Mouse (Mus musculus) forebrain, embryonic 11.5 days (tissue): Measurements from ENCODE around the gene Fbf1. TPM values are rescaled to one million over a fixed set of nuclear protein-coding genes. Genes with fewer than 3 reads are reported as not detected.

Experiments
- ATAC-seq: fragments of 200-750 bp; cut with Nextera tagmentation; replicated peaks from 2 replicates; pipeline ENCODE4 v1.8.0; 2017; ENCODE audit warnings: moderate TSS enrichment; ENCODE audit not compliant: low FRiP score
- DNase-seq: peaks from one replicate; pipeline ENCODE4 v3.0.0-alpha.2; 2017; ENCODE audit warnings: low spot score
- H3K27ac ChIP-seq: fragments of 300-500 bp; sonication (generic); 2 replicates; pipeline ENCODE4 v1.5.1; 2014; ENCODE audit warnings: low read depth, low read length
- H3K27me3 ChIP-seq: fragments of 300-500 bp; sonication (generic); 2 replicates; pipeline ENCODE4 v1.6.1; 2014; ENCODE audit warnings: mild to moderate bottlenecking, low read length, mixed read lengths; ENCODE audit not compliant: control insufficient read depth, insufficient read depth
- H3K36me3 ChIP-seq: fragments of 300-500 bp; sonication (generic); 2 replicates; pipeline ENCODE4 v1.6.1; 2014; ENCODE audit warnings: mild to moderate bottlenecking, low read length, moderate library complexity, mixed read lengths; ENCODE audit not compliant: control insufficient read depth, insufficient read depth
- H3K4me1 ChIP-seq: fragments of 300-500 bp; sonication (generic); replicated peaks from 2 replicates; pipeline ENCODE4 v1.6.1; 2014; ENCODE audit warnings: low read length, mixed read lengths; ENCODE audit not compliant: control insufficient read depth, insufficient read depth
- H3K4me2 ChIP-seq: fragments of 300-500 bp; sonication (generic); 2 replicates; pipeline ENCODE4 v1.6.1; 2014; ENCODE audit warnings: low read depth, mild to moderate bottlenecking, low read length, moderate library complexity, mixed read lengths; ENCODE audit not compliant: severe bottlenecking
- H3K4me3 ChIP-seq: fragments of 300-500 bp; sonication (generic); 2 replicates; pipeline ENCODE4 v1.5.1; 2014; ENCODE audit warnings: low read depth, low read length
- H3K9ac ChIP-seq: fragments of 300-500 bp; sonication (generic); 2 replicates; pipeline ENCODE4 v1.6.1; 2014; ENCODE audit warnings: low read length
- H3K9me3 ChIP-seq: fragments of 300-500 bp; sonication (generic); 2 replicates; pipeline ENCODE4 v1.6.1; 2016; ENCODE audit warnings: low read length, mixed read lengths; ENCODE audit not compliant: control insufficient read depth
- WGBS: fragments of 180-500 bp; shearing (Covaris S2); extraction: QIAGEN DNeasy Blood & Tissue Kit; methylation state at CpG from one replicate; pipeline ENCODE4 v1.1.7; 2014; 5-methylcytosine and 5-hydroxymethylcytosine counted together
- polyA plus RNA-seq: library from polyadenylated mRNA; unstranded; fragments of >200 nt; fragmentation: Nextera tagmentation; extraction: Ambion mirVana; gene quantifications from 2 replicates; pipeline ENCODE4 v1.2.1, GENCODE M21; 2014

Fbf1 gene
- polyA plus RNA-seq, 1 experiment from 2014 or later, result 60.3 TPM

DNA sequence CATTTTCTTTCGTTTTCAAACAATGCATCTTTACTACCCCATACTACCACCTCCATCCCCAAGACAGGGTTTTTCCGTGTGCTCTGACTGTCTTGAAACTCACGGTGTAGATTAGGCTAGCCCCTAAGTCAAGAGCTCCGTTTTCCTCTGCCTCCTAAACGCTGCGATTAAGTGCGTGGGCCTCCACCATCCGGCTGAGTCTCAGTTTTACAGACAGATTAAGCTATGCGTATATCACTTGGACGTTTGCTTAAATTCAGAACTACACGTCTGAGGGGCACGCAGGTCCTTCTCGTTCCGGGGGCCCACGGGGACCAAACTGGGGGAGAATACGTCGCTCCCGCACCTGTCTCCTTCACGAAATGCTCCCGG lies 29.9 kb downstream of the Fbf1 start:
- Histone ChIP-seq H3K4me1 (peaks cover 2% of the 10 kb centered on the region; the same call in 1 of the 2 replicates), H3K9ac (peak overlapping the region; percentile 80), H3K36me3 (peaks cover 4% of the 10 kb centered on the region; the same call in 1 of the 2 replicates), H3K9me3 (no peaks in the 10 kb centered on the region), H3K4me2 (peak overlapping the region; percentile 67), H3K27me3 (no peaks in the 10 kb centered on the region), H3K4me3 (peak overlapping the region; percentile 87), H3K27ac (no peak overlapping the region)
- no peak for DNase-seq
- WGBS, result under 1% methylated on average over 20 of the region's 20 CpGs
- ATAC-seq, result 0 out of 2 replicates have a peak, but pooled peaks have one; percentile 3

DNA sequence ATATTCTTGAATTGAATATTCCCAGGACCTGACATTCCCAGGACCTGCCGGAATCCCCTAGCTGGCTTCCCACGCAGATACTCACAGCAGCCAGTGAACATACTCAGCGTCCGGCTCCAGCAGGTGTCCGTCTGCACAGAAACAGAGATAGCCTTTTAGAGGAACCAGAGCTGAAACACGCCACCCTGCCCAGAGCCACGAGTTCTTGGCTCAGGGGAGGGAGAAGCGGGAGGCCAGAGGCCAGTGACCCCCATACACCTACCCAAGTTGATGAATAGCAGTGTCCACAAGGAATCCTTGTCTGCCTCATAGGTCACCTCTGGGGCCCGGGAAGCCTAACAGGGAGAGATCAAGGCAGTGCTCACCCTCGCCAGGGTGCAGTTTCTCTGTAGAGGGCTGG lies 33.8 kb downstream of the Fbf1 start:
- Histone ChIP-seq H3K27ac (no peak overlapping the region), H3K27me3 (no peaks in the 10 kb centered on the region), H3K4me2 (no peak overlapping the region), H3K9me3 (no peaks in the 10 kb centered on the region), H3K36me3 (peaks cover 4% of the 10 kb centered on the region; the same call in 1 of the 2 replicates), H3K4me1 (peaks cover 2% of the 10 kb centered on the region; the same call in 1 of the 2 replicates), H3K4me3 (no peak overlapping the region), H3K9ac (no peak overlapping the region)
- DNase-seq (no peak), ATAC-seq (no peak)
- 91% methylated on average over 10 of the region's 10 CpGs for WGBS

DNA sequence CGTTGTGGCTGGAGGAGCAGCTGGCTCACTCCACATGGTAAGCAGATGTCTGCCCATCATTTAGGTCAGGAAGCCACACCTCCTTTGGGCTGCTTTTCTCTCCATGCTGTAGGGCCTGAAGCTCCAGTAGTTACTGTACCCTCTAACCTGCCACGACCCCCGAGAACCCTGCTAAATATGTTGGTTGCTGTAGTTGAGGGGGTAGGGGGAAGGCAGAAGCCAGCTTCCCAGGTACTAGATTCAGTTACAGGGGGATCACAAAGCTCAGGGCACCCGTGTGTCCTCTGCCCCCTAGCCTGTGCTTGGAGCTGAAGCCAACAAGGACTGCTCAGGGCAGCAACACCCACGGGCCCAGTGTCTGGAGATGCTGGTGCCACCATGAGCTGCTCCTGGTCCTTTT lies 34.5 kb downstream of the Fbf1 start:
- Histone ChIP-seq H3K27me3 (no peaks in the 10 kb centered on the region), H3K4me1 (peaks cover 2% of the 10 kb centered on the region; the same call in 1 of the 2 replicates), H3K27ac (no peak overlapping the region), H3K9me3 (no peaks in the 10 kb centered on the region), H3K9ac (no peak overlapping the region), H3K4me2 (no peak overlapping the region), H3K36me3 (peaks cover 4% of the 10 kb centered on the region; the same call in 1 of the 2 replicates), H3K4me3 (no peak overlapping the region)
- ATAC-seq, result no peak
- 79% methylated on average over 5 of the region's 5 CpGs for WGBS
- DNase-seq, result no peak

DNA sequence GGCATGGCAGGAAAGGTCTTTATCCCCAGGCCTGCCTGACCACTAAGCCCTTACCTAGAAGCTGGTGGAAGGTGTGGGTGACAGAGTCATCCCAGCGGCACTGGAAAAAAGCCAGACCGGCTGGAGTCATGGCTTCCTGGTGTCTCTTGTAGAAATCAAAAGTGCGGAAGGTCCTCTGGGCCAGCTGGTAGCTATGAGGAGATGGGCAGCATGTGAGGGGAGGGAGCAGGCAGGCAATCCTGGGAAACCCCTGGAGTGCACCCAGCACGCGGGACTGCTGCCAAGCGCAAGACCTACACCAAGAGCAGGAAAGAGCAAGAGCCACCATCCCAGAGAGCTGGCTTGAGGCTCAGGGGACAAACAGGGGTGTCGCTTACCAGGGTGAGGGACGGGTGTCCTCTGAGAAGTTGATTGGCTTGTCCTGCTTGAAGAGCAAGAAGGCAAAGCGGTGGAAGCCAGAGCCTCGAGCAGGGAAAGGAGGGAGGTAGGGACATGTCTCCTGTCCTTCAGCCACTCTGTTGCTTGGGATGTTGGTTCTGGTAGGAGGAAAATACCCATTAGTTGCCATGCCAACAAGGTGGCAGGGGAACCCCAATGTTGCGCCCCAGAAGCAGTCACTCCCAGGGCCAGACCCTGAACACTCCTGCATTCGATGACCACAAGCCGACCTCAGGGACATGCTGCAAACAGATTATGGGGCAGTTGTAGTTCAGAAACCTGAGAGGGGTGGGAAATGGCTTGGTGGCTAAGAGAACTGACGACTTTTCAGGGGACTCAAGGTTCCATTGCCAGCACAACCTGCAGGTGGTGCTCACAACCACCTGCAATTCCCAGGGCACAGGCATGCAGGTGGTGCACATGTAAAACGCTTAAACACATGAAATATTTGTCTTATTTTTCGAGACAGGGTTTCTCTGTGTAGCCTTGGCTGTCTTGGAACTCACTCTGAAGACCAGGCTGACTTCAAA lies 35.3 kb downstream of the Fbf1 start:
- H3K9ac ChIP-seq, result no peak overlapping the region
- peaks cover 4% of the 10 kb centered on the region; the same call in 1 of the 2 replicates for H3K36me3 ChIP-seq
- WGBS, result 87% methylated on average over 16 of the region's 16 CpGs
- H3K27ac ChIP-seq, result no peak overlapping the region
- no peak for DNase-seq
- no peak overlapping the region for H3K4me3 ChIP-seq
- H3K9me3 ChIP-seq, result no peaks in the 10 kb centered on the region
- H3K4me1 ChIP-seq, result peaks cover 2% of the 10 kb centered on the region; the same call in 1 of the 2 replicates
- no peak overlapping the region for H3K4me2 ChIP-seq
- ATAC-seq, result no peak
- no peaks in the 10 kb centered on the region for H3K27me3 ChIP-seq

DNA sequence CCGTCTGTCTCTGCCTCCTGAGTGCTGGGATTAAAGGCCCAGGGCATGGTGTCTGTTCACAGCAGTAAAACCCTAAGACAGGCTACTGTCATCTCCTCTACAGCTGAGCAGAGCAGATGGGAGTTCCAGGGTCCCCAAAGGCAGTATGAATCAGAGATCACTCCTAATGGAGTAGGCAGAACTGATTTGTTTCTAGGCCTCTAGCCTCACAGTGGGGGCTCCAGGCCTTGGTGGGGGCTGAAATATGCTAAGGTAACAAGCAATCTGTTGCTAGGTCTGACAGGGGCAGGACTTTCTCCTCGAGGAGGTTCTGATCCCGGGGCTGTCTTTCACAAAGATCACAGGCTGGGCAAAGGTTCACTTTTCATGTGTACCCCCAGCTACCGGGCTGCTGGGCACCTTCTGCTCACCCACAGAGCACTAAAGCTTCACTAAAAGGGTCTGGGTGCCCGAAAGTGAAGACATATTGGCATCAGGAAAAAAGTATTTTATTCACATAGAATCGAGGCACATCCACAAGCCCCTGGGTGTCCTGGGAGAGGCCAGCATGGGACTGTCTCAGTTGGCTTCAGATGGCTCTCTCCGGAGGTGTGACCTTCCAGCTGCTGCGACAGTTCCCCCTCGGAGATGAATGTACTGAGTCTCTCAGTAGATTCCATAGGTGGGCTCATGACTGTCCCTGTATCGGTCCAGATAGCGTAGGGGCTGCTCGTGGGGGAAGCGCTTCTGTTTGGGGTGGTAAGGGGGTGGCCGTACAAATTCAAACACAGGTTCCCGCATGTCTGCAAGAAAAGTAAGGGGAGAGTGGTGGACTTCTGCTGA lies 36.4 kb downstream of the Fbf1 start:
- Histone ChIP-seq H3K27me3 (no peaks in the 10 kb centered on the region), H3K4me2 (peak overlapping the region; percentile 81), H3K4me1 (peaks cover 3% of the 10 kb centered on the region; the same call in 1 of the 2 replicates), H3K36me3 (peaks cover 4% of the 10 kb centered on the region; the same call in 1 of the 2 replicates), H3K27ac (no peak overlapping the region; the same call in 1 of the 2 replicates), H3K9ac (no peak overlapping the region; the same call in 1 of the 2 replicates), H3K9me3 (no peaks in the 10 kb centered on the region), H3K4me3 (no peak overlapping the region; the same call in 1 of the 2 replicates)
- WGBS, result 85% methylated on average over 15 of the region's 15 CpGs
- no peak for DNase-seq
- ATAC-seq, result no peak

DNA sequence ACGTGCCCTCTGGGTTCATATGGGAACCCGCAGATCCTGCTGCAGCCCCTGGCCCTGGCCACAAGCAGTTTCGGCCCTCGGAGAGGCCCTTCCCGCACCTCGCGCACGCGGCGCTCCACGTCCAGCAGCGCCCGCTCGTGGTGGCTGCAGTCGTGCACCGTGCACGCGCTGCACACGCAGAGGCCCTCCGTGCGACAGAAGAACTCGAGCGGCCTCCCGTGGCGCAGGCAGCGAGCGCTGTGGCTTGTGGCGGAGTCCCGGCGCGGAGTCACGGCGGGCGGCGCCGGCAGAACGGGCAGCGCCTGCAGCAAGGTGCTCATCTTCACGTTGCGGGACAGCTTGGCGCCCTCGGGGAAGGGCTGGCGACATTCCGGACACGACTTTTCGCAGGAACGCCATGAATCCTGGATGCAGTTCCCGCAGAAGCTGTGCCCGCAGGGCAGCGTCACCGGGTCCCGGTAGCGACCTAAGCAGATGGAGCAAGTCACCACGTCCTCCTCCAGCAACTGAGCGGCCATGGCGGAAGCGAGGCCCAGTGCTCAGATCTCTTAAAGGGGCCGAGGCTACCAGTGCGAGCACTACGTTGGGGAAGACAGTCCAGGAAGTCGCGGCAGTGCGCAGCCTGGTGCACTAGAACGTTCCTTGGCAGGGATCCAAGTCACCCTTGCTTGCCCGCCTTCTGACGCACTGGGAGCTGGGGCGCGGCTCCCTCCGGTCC lies 37.3 kb downstream of the Fbf1 start, which contains the start of gene Trim65:
Gene Trim65 (minus strand): TSS at position 641 of the 718 bp plus-strand sequence.
- H3K27ac ChIP-seq, result peak within 1 kb of the TSS; percentile 62
- peak within 1 kb of the TSS; percentile 79 for H3K9ac ChIP-seq
- H3K9me3 ChIP-seq, result no peaks in the 10 kb centered on the region
- peak within 1 kb of the TSS; percentile 46 for H3K4me3 ChIP-seq
- H3K4me1 ChIP-seq, result peaks cover 3% of the 10 kb centered on the region; the same call in 1 of the 2 replicates
- peaks cover 4% of the 10 kb centered on the region; the same call in 1 of the 2 replicates for H3K36me3 ChIP-seq
- no peaks in the 10 kb centered on the region for H3K27me3 ChIP-seq
- peak within 1 kb of the TSS; percentile 81 for H3K4me2 ChIP-seq
- DNase-seq (peak; percentile 93), ATAC-seq (peak; percentile 80)
- 2% methylated on average over 69 of the region's 69 CpGs for WGBS

DNA sequence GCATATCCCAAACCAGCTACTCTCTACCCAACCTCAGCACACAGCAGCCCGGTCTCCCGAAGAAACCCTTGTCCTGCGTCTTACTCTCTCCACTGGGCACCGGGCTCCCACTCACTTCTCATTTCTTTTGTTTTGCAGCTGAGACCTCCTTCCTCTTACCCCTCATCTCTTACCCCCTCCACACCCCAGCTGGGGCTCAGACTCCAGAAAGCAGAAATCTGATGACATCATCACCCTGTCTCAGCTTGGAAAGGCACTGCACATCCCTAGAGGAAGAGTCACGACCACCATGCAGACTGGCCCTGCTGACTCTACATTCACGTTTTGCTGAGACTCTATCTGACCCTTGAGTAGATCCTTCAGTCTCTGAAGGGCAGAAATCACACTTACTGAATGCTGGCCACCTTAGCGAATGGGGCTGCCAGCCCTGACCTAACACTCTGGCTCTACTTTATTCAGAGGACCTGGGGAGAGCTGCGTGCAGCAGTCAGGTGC lies 37.9 kb downstream of the Fbf1 start:
- no peak for DNase-seq
- Histone ChIP-seq H3K4me1 (peaks cover 3% of the 10 kb centered on the region; the same call in 1 of the 2 replicates), H3K9me3 (no peaks in the 10 kb centered on the region), H3K36me3 (peaks cover 4% of the 10 kb centered on the region; the same call in 1 of the 2 replicates), H3K9ac (peak overlapping the region; percentile 79), H3K27me3 (no peaks in the 10 kb centered on the region), H3K4me2 (peak overlapping the region; percentile 81), H3K4me3 (peak overlapping the region; percentile 46), H3K27ac (peak overlapping the region; percentile 62; the same call in 1 of the 2 replicates)
- WGBS, result 44% methylated on average over 8 of the region's 8 CpGs
- peak; percentile 37 for ATAC-seq
